Mouse (Mus musculus) brain, embryonic 18.5 days (tissue): ENCODE results near the gene Phf23.
"Not testable (repeated sequence)": the region's sequence is repeated elsewhere in the genome, so short reads cannot be mapped to it uniquely, and the experiment has no call there.

Experiments
- DNase-seq: peaks from one replicate; pipeline ENCODE4 v3.0.0-alpha.2; 2012; ENCODE audit warnings: low read depth, low spot score

The Phf23 gene

GRCm38 (mm10) chr11:69995391-69995960 is at the start of gene Phf23:
Gene Phf23 (plus strand): TSS chr11:69995777.
- DNase-seq: peak; percentile 98

DNA sequence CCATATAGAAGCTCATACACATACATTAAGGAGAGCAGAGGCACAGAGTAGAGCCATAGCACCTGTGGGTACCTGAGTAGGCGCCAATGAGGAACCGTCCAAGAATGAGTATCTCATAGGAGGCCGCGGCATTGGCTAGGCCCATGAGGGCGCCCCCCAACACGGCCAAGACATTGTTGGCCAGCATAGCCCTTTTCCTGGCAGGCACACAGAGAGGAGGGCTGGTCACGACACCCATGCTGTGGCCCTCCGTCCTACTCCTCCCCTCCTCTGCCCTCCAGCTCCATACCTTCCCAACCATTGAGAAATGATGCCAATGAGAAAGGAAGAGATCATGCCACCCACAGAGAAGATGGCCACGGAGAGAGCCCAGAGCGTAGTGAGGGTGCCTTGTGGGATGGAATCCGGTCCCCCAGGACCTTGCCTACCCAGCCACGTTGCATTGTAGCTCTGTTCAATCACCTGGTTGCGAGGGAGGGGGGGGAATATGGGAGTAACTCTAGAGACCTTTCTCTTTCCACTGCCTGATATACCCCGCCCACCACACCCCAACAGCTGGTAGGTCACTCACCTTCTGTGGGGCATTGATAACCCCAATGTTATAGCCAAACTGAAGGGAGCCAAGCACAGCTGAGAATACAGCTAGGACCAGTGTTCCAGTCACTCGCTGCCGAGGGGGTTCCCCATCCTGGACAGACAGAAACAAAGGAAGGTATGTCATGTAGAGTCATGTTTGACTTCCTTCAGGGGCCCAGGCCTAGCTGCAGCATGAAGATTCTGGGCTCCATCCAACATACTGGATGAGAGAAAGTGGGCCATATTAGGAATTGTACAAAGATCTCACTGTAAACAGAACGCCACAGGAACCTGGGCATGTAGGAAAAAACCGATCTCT is 49.3 kb upstream of the Phf23 start:
- DNase-seq: no peak

DNA sequence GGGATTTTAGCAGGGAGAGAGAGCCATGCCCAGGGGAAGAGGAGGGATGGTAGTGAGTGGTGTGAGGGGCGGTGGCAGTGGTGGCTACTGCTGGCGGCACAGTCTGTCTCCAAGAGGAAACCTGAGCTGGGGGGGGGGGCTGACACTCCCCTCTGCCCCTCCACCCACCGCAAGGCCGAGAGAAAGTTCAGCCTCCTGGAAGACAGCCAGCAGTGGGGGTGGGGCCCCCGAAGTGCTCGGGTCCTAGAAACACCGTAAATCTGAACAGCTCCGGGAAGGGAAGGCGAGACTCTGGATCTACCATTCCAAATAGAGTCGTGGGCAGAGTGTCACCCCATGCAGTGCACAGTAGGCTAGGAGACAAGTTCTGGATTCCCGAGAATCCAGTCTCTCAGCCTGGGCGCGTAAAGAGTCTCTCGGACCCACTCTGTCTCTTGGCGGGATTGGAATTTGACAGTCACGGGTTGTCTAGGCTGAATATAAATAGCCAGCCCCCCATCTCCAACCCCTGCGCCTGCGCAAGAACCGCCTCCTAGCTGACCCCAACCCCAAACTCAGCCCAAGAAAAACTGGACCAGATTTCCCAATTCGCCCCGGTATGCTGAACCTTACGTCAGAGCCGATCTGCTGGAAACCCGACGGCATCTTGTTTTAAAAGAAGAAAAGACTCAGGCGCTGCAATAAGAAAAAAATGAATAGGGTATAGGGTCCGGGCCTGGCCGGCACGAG is 48.1 kb upstream of the Phf23 start:
- no peak for DNase-seq

GRCm38 (mm10) chr11:69948066-69948762 is 47.4 kb upstream of the Phf23 start, which contains the start of gene Slc2a4:
Gene Slc2a4 (minus strand): TSS chr11:69948188.
- DNase-seq: peak; percentile 64

- DNase-seq: no peak
Measured at GRCm38 (mm10) chr11:69948763-69949150, 46.8 kb upstream of the Phf23 start.

GRCm38 (mm10) chr11:69950807-69951459 is 44.6 kb upstream of the Phf23 start:
- no peak for DNase-seq

DNA sequence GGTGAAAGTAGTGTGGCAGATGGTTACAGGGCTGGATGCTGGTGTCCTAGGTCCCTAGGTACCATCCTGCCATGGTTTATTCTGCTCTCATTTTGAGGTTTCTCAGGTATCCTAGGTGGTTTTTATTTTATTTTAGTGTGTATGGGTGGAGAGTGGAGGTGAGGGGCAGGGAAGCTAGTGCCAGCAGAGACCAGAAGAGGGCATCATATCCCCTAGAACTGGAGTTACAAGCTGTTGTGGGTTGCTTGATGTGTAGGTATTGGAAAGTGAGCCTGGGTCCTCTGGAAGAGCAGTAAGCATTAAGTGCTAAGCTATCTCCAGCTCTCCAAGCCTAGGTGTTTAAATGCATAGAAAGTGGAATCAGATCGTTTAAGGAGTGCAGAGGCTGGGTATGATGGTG is 43.3 kb upstream of the Phf23 start:
- no peak for DNase-seq

GRCm38 (mm10) chr11:69953267-69953915 is 42.2 kb upstream of the Phf23 start:
- DNase-seq: no peak

- DNase-seq: not testable (repeated sequence)
Measured at GRCm38 (mm10) chr11:69955618-69956017, 40.0 kb upstream of the Phf23 start.

DNA sequence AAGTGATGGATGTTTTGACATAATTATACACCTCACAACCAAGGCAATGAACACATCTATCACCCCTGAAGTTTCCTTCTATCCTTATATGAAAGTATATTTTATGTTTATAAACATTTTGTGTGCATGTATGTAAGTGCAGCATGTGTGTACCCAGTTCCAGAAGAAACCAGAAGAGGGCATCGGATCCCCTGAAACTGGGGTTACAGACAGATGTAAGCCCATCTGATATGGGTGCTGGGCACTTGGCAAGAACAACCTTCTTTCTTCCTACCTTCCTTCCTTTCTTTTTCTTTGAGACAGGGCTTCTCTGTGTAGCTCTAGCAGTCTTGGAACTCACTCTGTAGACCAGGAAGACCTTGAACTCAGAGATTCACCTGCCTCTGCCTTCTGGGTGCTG is 39.4 kb upstream of the Phf23 start:
- DNase-seq: no peak

DNA sequence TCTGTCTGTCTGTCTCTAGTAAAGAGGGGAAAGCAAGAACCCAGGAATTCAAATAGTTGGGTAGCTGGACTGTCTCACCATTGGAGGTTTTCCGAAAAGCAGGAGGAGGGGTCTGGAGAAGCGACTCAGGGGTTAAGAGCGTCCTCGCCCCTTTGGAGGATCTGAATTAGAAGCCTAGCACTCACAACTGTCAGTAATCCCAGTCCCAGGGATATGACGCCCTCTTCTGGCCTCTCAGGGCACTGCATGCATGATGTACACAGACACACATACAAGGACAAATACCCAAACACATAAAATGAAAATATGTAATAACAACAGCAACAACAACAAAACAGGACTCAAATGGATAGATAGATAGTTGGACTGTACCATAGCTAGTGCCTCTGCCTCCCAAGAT is 35.0 kb upstream of the Phf23 start:
- DNase-seq: no peak

DNA sequence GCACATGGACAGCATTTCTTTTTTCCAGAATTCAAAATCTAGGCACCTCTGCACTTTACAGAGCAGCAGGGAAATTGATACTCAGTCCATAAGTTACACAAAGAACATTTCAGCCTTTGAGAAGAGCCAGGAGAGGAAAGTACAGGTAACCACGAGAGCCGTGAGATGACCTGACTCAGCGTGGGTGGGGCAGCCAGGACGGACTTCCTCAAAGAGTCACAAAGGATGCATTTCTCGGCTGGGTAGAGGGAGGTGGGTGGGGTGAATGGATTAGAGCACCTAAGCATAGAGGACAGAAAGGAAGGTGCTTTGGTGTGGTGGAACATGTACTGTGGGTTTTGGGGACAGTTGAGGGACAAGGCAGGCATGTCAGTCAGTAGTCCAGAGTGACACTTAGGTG is 33.7 kb upstream of the Phf23 start:
- DNase-seq: no peak

DNA sequence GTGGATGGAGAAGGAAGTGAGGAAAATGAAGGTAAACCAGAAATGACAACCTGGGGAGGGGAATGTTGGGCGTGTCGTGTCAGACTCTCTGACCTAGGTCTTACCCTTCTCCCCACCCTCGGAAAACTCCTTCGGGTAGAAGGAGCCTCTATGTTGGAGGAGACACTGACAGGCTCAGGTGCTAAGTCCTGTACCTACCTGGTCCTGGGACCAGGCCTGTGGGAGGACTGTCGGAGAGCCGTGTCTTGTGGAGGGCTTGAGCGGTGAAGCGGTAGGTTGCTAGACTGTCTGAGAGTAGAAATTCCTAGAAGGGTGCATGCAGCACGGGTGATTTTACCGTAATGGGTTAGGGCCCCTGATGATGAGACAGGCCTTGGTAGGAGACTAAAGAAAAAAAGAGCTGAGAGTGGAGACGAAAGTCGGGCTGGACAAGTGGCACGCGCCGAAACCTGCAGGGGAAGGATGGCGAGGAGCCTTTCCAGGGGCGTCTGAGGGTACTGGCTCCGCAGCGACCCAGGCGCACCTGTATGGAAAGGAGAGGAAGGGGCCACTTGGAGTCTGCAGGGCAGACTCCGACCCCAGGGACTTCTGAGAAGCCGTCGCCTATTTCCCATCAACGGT is 30.8 kb upstream of the Phf23 start, which contains the start of gene Cldn7:
TSS of gene Cldn7 (plus strand) at position 130 of the 621 bp plus-strand sequence.
- no peak for DNase-seq

GRCm38 (mm10) chr11:69965271-69966005 is 30.1 kb upstream of the Phf23 start:
- no peak for DNase-seq

DNA sequence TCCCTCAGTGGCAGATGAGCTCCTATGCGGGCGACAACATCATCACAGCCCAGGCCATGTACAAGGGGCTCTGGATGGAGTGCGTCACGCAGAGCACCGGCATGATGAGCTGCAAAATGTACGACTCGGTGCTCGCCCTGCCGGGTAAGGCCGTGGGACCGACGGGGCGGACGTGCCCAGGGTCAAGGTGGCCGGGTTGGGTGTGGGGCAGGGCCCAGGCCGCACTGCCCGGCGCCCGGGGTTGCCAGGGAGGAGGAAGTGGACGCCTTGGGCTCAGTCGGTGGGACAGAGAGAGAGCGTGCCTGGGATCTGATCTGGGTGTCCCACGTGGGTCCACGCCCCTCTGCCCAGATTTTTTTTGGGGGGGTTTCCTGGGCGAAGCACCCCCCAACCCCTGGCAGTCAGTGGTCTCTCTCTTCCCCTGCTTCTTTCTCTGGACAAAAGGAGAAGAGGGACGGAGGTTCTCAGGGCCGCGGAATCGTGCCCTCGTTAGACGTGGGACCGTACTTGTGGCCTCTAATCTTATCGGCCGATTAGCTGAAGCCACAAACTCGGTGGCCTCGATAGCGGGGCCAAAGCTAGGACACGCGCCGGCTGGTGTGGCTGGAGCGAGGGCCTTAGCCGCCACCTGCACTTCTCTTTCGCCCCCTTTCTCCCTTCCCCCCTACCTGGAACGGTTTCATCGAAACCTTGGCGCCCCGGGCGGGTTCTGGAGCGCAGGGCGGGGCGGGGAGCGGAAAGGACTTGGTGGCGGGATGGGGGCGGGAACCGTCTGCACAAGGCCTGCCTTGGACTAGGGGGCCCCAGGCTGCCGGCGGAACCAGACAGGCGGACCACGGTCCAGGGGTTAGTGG is 29.3 kb upstream of the Phf23 start:
- no peak for DNase-seq

DNA sequence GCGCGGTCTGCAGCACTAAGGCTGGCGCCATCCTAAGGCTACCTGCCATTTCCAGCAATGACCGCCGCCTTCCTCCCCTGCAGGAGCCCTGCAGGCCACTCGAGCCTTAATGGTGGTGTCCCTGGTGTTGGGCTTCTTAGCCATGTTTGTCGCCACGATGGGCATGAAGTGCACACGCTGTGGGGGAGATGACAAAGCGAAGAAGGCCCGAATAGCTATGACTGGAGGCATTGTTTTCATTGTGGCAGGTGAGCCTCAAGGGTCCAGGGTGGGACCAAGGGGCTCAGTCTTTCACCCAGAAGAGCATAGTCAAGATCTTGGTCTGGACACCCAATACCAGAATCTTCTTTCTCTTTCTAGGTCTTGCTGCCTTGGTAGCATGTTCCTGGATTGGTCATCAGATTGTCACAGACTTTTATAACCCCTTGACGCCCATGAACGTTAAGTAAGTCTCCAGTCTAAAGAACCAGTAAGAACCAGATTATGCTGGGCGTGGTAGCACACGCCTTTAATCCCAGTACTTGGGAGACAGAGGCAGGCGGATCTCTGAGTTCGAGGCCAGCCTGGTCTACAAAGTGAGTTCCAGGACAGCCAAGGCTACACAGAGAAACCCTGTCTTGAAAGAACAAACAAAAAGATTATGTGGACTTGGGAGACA is 28.6 kb upstream of the Phf23 start:
- DNase-seq: no peak

DNA sequence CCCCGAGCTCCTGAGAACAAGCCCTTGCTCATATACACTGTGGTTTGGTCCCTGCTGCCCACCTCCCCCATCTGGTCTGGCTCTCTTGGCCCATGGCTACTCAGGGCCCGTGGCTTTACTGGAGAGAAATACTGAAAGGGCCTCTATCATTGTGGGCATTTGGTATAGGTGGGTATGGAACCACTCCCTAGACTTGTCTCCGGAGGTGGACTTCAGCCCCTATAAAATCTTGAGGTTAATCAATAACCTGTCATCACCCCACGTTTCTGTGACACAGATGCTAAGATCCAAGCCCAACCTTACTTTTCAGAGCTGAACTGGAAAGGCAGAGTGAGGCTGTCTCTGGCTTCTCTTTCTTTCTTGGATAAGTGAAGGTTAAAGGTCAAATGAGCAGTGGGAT is 26.8 kb upstream of the Phf23 start:
- DNase-seq: no peak

- DNase-seq: no peak
Measured at GRCm38 (mm10) chr11:69970222-69970621, 25.4 kb upstream of the Phf23 start.
